Mouse (Mus musculus): ENCODE results near the gene Slc46a2.

GRCm38 (mm10) chr4:59859693-59860425 is 55.0 kb downstream of the Slc46a2 start:
- TF ChIP-seq CTCF (IDR thresholded peaks at IDR 0.05; ENCODE audit: borderline replicate concordance, control insufficient read depth, extremely low read depth, insufficient read depth, low read length, poor library complexity) (no peak), POLR2A (IDR thresholded peaks at IDR 0.05; ENCODE audit: control insufficient read depth, extremely low read depth, insufficient read depth, low read length, poor library complexity) (no peak)

Measured in thymus, adult 2 months (tissue).